Mouse (Mus musculus) left cerebral cortex, adult 18-20 months (tissue): ENCODE measurements around the gene Defb39. TPM values are rescaled to one million over a fixed set of nuclear protein-coding genes. Genes with fewer than 3 reads are reported as not detected.

ENCODE experiments used
- DNase-seq, 2 experiments: peaks; one replicate each; pipeline ENCODE4 v3.0.0; 2021 to 2022; ENCODE audit warnings: low spot score in 2 of 2, mixed read lengths in 1 of 2
- long read RNA-seq, 2 experiments: library from polyadenylated mRNA; stranded (forward); transcript quantifications; one replicate each; pipeline ENCODE4 v2.0.0; 2021
- total RNA-seq, 2 experiments: library from RNA; stranded (reverse); gene quantifications; 2 replicates each; pipeline ENCODE4 v1.2.3; 2021

The Defb39 gene
- not detected for total RNA-seq
- long read RNA-seq, experiment 1 = 0 reads
- long read RNA-seq, experiment 2 = 0 reads

DNA sequence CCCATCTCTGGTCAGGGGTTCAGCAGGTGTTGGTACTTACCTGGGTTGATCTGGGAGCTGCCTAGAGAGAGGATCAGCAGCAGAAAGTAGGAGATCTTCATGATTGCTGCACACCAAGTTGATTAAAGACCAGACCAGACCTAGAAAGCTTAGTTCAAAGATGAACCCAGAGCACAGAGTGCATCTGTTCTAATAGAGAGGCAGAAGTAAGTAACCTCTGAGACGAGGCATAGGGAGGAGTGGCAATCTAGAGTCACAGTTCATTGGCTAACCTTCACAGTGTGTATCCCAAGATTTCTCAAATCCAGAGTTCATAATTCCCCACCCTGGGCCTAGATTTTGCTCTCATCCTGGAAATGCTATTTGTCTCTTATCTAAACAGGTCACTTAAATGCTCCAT lies at the start of gene Defb39:
Defb39 (minus strand) TSS at position 101 of the 400 bp plus-strand sequence.
- no peak for DNase-seq

DNA sequence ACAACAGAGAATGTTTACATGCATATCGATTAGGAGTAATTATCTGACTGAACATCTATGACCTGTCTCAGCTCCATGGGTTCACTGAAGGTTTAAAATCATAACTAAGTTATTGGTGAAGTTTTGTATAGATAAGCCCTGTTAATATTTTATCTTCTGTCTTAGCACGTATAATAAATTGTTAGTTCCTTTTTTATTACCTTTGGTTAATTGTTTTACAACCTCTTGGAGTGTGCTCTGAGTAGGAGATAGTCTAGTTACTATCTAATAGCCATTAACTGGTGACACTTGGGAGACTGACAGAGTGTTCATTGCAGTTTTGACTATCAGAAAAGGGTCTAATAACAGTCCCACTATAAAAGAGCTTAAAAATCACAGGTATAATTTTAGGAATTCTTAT lies 1.4 kb upstream of the Defb39 start:
- DNase-seq = no peak

DNA sequence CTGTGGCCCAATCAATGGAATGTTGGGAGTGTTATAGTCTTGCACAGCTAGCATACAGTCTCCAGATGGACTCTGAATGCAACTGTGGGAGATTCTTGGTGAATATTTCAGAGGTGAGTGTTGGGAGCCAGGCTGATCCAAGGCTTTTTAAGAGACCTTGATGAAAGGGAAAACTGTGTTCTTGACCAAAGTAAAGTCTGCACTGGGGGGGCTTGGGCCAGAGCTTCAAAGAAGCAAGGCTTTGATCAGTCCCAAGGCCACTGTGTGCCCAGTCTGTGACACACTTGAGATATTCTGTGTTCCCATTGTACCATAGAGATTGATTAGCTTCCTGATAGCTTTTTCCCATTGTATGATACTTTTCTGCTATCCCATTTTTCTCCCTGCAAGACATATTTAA lies 1.7 kb downstream of the Defb39 start:
- no peak for DNase-seq

DNA sequence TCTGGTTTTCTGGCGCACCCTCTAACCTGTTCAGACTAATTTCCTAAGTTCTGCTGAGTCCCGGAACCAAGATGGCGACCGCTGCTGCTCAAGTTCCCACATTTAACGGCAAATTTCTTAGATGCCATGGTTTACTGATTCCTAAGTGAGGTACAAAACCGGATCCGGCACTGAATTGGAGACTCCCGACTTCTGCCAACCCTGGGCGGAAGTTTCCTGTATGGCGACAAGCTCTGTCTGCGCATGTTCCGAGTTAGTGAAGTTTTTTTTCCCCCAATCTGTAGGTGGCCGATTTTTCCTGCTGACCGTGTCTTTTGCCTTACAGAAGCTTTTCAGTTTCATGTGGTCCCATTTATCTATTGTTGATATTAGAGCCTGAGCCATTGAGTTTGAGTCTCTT lies 19.4 kb downstream of the Defb39 start:
- no peak for DNase-seq

DNA sequence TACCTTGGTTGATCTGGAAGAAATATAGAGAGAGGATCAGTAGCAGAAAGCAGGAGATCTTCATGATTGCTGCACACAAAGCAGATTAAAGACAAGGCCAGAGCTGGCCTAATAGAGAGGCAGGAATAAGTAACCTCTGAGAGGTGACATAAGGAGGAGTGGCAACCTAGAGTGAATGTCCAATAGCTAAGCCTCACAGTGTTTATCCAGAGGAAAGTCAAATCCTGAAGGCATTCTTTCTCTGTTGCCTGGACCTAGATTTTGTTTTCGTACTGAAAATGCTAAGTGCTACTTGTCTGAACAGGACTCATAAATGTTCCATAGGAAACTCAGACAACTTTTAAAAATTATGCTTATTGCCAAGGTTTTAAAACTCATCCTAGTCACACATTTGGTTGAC lies 38.1 kb downstream of the Defb39 start, which contains the start of gene Defb38:
Defb38 (minus strand) TSS at position 101 of the 400 bp plus-strand sequence.
- DNase-seq = no peak

Other genes with a start within 250 kb of the Defb39 start
- gene Defb40, start 86.6 kb downstream of the Defb39 start, total RNA-seq = not detected
- not detected for gene Defb37, start 73.8 kb downstream of the Defb39 start, total RNA-seq
- not detected for gene Defb38, start 38.2 kb downstream of the Defb39 start, total RNA-seq
- gene Defb12, start 50.0 kb upstream of the Defb39 start, total RNA-seq = not detected
- not detected for gene Defb34, start 58.9 kb upstream of the Defb39 start, total RNA-seq
- gene Gm45826, start 76.0 kb upstream of the Defb39 start, total RNA-seq = not detected
- gene Defb14, start 129.5 kb upstream of the Defb39 start, total RNA-seq = not detected
- not detected for gene Defb4, start 133.9 kb upstream of the Defb39 start, total RNA-seq
- not detected for gene Defb6, start 160.7 kb upstream of the Defb39 start, total RNA-seq
- not detected for gene Defb46, start 175.1 kb upstream of the Defb39 start, total RNA-seq
- gene Defb5, start 182.8 kb upstream of the Defb39 start, total RNA-seq = not detected
- gene Defb3, start 228.6 kb upstream of the Defb39 start, total RNA-seq = not detected